Mouse (Mus musculus): ENCODE results near the gene Dpf3. TPM values are rescaled to one million over a fixed set of nuclear protein-coding genes. Genes with fewer than 3 reads are reported as not detected.

Gene Dpf3
- polyA plus RNA-seq, 1 experiment: 1.6 TPM

DNA sequence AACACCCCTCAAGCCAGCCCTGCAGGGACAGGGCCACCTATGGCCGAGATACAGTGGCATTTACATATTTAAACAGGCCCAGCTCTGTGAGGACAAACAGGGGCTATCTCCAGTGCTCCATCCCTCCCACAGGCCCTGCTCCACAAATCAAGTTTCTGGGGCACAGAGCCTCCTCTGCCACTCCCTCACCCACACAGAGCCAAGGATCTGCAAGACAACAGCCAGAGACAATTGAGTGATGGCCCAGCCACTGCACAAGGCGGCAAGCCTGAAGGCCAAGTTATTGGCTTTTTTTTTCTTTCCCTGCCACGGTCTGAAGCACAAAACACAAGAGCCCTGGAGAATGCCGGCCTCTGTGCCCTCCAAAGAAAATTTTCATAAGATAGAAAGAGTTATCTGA is 178.9 kb downstream of the Dpf3 start:
- no peaks in the 10 kb centered on the region for H3K27me3 ChIP-seq (ENCODE audit: control insufficient read depth, insufficient read depth, low read length)
- no peak overlapping the region for H3K27ac ChIP-seq (ENCODE audit: insufficient read depth, low read length)
- H3K4me1 ChIP-seq (ENCODE audit: control insufficient read depth, insufficient read depth, insufficient read length): no peaks in the 10 kb centered on the region
- no peak overlapping the region for H3K4me3 ChIP-seq (ENCODE audit: extremely low read depth, insufficient read depth, insufficient read length)
- no peaks in the 10 kb centered on the region for H3K36me3 ChIP-seq (ENCODE audit: control insufficient read depth, insufficient read depth, low read length)
- no peak for TF ChIP-seq CTCF (IDR thresholded peaks at IDR 0.05; ENCODE audit: extremely low read depth, insufficient read depth, insufficient read length, insufficient replicate concordance)
- TF ChIP-seq POLR2A (IDR thresholded peaks at IDR 0.05; ENCODE audit: low read depth, low read length): no peak
- no peak for DNase-seq (ENCODE audit: low read depth in 1 of 2, low spot score in 2 of 2)
- WGBS: 85% methylated on average over 4 of the region's 4 CpGs

DNA sequence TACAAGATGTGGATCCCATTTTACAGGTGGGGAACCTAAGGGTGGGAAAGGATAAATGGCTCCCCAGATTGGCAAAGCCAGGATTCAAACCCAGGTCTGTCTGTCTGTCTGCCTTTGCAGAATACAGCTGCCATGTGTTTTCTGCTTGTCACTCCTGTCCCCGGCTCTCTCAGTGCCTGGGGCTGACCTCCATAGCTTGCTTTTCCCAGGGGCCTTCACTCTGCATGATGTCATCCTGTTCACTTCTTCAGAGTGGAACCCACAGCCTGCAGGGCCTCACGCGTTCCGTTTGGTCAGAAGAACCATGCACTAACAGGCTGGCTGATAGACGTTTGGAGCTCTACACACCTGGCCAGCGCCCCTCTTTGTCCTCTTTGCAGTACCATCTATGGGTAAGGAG is 184.3 kb downstream of the Dpf3 start:
- no peak overlapping the region for H3K27ac ChIP-seq (ENCODE audit: insufficient read depth, low read length)
- H3K27me3 ChIP-seq (ENCODE audit: control insufficient read depth, insufficient read depth, low read length): no peaks in the 10 kb centered on the region
- DNase-seq (ENCODE audit: low read depth in 1 of 2, low spot score in 2 of 2): no peak
- TF ChIP-seq CTCF (IDR thresholded peaks at IDR 0.05; ENCODE audit: extremely low read depth, insufficient read depth, insufficient read length, insufficient replicate concordance): no peak
- TF ChIP-seq POLR2A (IDR thresholded peaks at IDR 0.05; ENCODE audit: low read depth, low read length): no peak
- no peaks in the 10 kb centered on the region for H3K4me1 ChIP-seq (ENCODE audit: control insufficient read depth, insufficient read depth, insufficient read length)
- 85% methylated on average over 6 of the region's 6 CpGs for WGBS
- H3K4me3 ChIP-seq (ENCODE audit: extremely low read depth, insufficient read depth, insufficient read length): no peak overlapping the region
- H3K36me3 ChIP-seq (ENCODE audit: control insufficient read depth, insufficient read depth, low read length): no peaks in the 10 kb centered on the region

DNA sequence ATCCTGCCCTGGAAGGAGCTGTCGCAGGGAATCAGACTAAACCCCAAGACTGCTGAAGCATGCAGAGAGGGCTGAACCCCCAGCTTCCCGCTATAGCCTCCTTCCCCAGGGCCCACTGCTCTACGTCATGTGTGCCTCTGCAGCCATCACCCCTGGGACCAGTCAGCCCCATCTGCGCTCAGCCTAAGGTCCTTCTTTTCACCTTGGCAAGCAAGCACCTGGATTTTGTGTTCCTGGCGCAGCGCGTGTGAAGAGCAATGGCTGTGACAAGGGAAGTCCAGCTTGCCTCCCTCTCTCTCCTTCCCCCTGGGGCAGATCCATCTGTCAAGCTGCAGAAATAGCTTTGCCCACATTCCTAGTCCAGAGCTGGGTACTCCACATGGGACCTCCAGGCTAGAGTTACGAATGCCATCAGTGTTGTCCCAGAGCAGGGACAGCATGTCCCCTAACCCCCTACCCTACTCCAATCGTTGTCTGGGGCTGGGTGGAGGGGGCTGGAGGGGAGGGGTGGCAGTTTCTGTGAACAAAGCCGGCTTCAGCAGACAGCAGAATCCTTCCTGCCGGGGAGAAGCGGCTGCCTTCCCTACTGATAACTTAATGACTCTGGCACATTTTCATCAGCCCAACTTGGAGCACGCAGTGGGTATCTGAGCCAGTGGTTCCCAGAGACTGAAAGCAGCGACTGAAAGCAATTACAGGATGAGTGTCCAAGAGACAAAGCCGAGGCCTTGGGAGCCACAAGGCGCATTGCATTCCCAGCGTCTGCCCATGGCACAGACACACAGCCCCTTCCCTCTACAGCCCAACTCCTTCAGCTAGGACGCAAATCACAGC is 185.0 kb downstream of the Dpf3 start:
- 62% methylated on average over 18 of the region's 18 CpGs for WGBS

DNA sequence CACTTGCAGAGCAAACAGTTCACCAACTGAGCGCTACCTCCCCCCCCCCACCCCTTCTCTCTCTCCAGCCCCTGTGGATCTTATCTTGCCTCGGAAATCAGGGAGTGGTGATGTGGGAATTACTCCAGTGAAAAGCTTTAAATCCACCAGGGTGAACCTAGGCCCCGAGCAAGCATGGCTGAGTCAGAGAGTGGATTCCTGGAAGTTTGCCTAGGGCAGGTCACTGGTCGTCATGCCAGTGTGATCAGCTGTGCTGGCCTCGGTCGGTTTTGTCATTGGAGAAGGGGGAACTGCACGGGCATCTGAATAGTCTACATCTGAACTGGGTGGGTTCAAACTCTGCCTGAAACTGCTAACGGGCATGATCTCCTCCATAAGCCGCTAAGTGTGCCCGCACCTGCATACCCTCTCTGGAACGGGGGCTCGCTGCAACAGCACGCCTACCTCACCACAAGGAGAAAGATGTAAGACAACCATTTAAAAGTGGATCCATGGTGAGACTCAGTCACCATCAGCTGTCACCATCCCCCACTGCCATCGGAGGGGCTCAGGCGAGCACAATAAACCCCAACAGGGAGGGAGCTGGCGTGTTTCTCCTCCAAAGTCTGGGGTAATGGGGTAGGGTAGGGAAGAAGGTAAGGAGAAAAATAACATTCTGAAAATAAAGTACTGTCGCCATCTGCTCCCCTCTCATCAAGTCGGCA is 185.7 kb downstream of the Dpf3 start:
- no peak for TF ChIP-seq POLR2A (IDR thresholded peaks at IDR 0.05; ENCODE audit: low read depth, low read length)
- no peak for TF ChIP-seq CTCF (IDR thresholded peaks at IDR 0.05; ENCODE audit: extremely low read depth, insufficient read depth, insufficient read length, insufficient replicate concordance)
- Histone ChIP-seq H3K4me3 (ENCODE audit: extremely low read depth, insufficient read depth, insufficient read length) (no peak overlapping the region), H3K36me3 (ENCODE audit: control insufficient read depth, insufficient read depth, low read length) (no peaks in the 10 kb centered on the region), H3K27me3 (ENCODE audit: control insufficient read depth, insufficient read depth, low read length) (no peaks in the 10 kb centered on the region), H3K27ac (ENCODE audit: insufficient read depth, low read length) (no peak overlapping the region), H3K4me1 (ENCODE audit: control insufficient read depth, insufficient read depth, insufficient read length) (no peaks in the 10 kb centered on the region)
- DNase-seq (ENCODE audit: low read depth in 1 of 2, low spot score in 2 of 2): no peak
- 88% methylated on average over 18 of the region's 18 CpGs for WGBS

More for the DNA sequence above, 185.0 kb downstream of the Dpf3 start:
- no peaks in the 10 kb centered on the region for H3K36me3 ChIP-seq (ENCODE audit: control insufficient read depth, insufficient read depth, low read length)
- no peak overlapping the region for H3K27ac ChIP-seq (ENCODE audit: insufficient read depth, low read length)
- DNase-seq (ENCODE audit: low read depth in 1 of 2, low spot score in 2 of 2): no peak
- TF ChIP-seq CTCF (IDR thresholded peaks at IDR 0.05; ENCODE audit: extremely low read depth, insufficient read depth, insufficient read length, insufficient replicate concordance) (no peak), POLR2A (IDR thresholded peaks at IDR 0.05; ENCODE audit: low read depth, low read length) (no peak)
- no peak overlapping the region for H3K4me3 ChIP-seq (ENCODE audit: extremely low read depth, insufficient read depth, insufficient read length)
- no peaks in the 10 kb centered on the region for H3K27me3 ChIP-seq (ENCODE audit: control insufficient read depth, insufficient read depth, low read length)
- no peaks in the 10 kb centered on the region for H3K4me1 ChIP-seq (ENCODE audit: control insufficient read depth, insufficient read depth, insufficient read length)

DNA sequence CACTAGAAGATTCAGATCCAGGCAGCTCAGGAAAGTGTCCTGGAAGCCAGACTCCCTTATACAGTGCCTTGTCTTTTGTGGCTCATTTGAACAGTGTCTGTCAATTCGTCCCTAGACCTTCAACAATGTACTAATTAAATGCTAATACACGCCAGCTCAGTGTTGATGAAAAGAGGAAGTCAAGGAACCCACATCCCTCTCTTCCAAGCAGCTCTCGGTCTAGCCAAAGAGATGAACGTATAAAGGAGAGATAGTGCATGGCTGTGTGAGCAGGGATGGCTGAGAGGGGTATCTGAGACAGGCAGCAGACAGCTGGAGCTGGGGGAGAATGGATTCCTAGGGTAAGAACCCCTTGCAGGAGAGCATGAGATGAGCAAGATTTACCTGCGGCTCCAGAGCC is 189.2 kb downstream of the Dpf3 start:
- Histone ChIP-seq H3K27ac (ENCODE audit: insufficient read depth, low read length) (no peak overlapping the region), H3K4me1 (ENCODE audit: control insufficient read depth, insufficient read depth, insufficient read length) (no peaks in the 10 kb centered on the region), H3K4me3 (ENCODE audit: extremely low read depth, insufficient read depth, insufficient read length) (no peak overlapping the region), H3K36me3 (ENCODE audit: control insufficient read depth, insufficient read depth, low read length) (no peaks in the 10 kb centered on the region), H3K27me3 (ENCODE audit: control insufficient read depth, insufficient read depth, low read length) (no peaks in the 10 kb centered on the region)
- 29% methylated on average over 5 of the region's 5 CpGs for WGBS
- no peak for DNase-seq (ENCODE audit: low read depth in 1 of 2, low spot score in 2 of 2)
- TF ChIP-seq CTCF (IDR thresholded peaks at IDR 0.05; ENCODE audit: extremely low read depth, insufficient read depth, insufficient read length, insufficient replicate concordance) (no peak), POLR2A (IDR thresholded peaks at IDR 0.05; ENCODE audit: low read depth, low read length) (no peak)

DNA sequence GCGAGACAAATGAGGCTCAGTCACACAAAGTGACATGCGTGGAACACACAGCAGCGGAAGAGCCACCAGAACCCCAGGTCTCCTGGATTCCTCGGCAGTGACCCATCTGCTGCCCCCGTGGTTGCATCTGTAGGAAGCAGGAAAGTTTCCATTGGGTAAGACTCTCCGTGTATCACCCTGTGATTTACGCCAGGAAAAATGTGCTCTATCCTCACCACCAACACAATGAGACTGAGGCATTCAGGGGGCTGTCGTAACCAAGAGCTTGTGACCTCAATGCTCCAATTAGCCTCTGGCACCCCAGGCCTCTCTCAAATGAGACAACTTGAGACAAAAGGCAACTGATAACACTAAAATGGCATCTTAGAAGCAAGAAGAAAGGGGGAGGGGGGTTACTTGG is 192.5 kb downstream of the Dpf3 start:
- WGBS: 71% methylated on average over 8 of the region's 8 CpGs
- no peak for DNase-seq (ENCODE audit: low read depth in 1 of 2, low spot score in 2 of 2)
- Histone ChIP-seq H3K4me3 (ENCODE audit: extremely low read depth, insufficient read depth, insufficient read length) (no peak overlapping the region), H3K27me3 (ENCODE audit: control insufficient read depth, insufficient read depth, low read length) (no peaks in the 10 kb centered on the region), H3K4me1 (ENCODE audit: control insufficient read depth, insufficient read depth, insufficient read length) (no peaks in the 10 kb centered on the region), H3K27ac (ENCODE audit: insufficient read depth, low read length) (no peak overlapping the region), H3K36me3 (ENCODE audit: control insufficient read depth, insufficient read depth, low read length) (no peaks in the 10 kb centered on the region)
- TF ChIP-seq CTCF (IDR thresholded peaks at IDR 0.05; ENCODE audit: extremely low read depth, insufficient read depth, insufficient read length, insufficient replicate concordance) (no peak), POLR2A (IDR thresholded peaks at IDR 0.05; ENCODE audit: low read depth, low read length) (no peak)

DNA sequence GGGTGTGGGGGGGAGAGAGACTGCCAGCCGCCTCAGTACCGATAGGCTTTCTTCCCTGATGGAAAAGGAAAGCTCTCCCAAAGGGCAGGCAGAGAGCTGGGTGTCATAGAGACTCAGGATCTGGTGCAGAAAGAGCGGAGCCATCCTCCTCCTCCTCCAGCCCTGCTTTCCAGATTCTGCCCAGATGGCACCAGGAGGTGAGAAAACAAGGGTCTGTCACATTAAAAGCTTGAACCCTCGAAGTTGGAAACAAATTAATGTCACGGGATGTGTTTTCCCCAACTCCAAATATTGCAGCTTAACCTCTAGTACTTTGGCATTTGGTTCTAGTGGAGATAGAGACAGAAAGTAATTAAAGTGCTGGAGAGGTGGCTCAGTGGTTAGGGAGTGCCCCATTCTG is 195.6 kb downstream of the Dpf3 start:
- Histone ChIP-seq H3K27ac (ENCODE audit: insufficient read depth, low read length) (no peak overlapping the region), H3K4me3 (ENCODE audit: extremely low read depth, insufficient read depth, insufficient read length) (no peak overlapping the region), H3K27me3 (ENCODE audit: control insufficient read depth, insufficient read depth, low read length) (no peaks in the 10 kb centered on the region), H3K36me3 (ENCODE audit: control insufficient read depth, insufficient read depth, low read length) (no peaks in the 10 kb centered on the region), H3K4me1 (ENCODE audit: control insufficient read depth, insufficient read depth, insufficient read length) (no peaks in the 10 kb centered on the region)
- DNase-seq (ENCODE audit: low read depth in 1 of 2, low spot score in 2 of 2): no peak
- 77% methylated on average over 5 of the region's 5 CpGs for WGBS
- TF ChIP-seq POLR2A (IDR thresholded peaks at IDR 0.05; ENCODE audit: low read depth, low read length) (no peak), CTCF (IDR thresholded peaks at IDR 0.05; ENCODE audit: extremely low read depth, insufficient read depth, insufficient read length, insufficient replicate concordance) (no peak)
